Mouse (Mus musculus): ENCODE measurements at regions not wholly inside any gene's neighbourhood (a gene's known extent, or its start where the extent isn't known, plus 50 kb on each side); places are given as distances from the start of the nearest gene placed in this dataset.

DNA sequence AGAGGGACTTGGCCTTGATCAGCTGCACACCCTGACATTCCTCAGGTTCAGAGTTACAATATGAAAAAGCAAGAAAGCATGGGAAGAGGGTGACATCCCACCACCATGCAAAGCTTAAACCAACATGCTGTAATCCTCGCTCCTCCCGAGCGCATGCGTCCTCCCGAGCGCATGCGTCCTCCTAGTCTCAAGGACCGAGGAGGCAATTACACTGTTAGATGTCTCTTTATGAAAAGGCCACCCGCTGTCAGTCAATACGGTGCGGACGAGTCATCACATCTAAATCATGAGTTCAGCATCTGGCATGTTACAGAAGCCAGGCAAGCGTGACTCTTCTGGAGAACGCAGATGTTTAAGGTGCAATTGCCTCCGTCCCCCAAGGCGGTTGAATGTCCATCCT, 117.1 kb upstream of the Pkdcc start:
- DNase-seq, result no peak

GRCm38 (mm10) chr17:83098679-83099413, 116.2 kb upstream of the Pkdcc start:
- no peak for DNase-seq

DNA sequence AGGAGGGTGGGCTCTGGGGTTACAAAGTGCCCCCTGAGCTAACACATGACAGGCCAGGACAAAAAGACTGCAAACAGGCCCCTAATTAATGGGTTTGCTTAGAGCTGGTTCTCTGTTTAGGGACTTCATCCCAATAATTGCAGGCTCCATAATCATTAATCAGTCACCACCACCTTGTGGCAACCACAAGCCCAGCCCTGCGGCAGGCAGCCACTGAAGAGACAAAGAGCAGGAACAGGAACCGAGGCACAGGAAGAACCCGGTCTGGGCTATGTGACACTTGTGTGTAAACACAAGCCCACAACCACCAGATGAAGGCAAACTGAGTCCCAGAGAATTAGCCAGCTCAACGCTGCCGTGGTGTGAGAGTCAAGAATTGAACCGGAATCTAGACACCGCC, 114.1 kb upstream of the Pkdcc start:
- DNase-seq, result no peak

DNA sequence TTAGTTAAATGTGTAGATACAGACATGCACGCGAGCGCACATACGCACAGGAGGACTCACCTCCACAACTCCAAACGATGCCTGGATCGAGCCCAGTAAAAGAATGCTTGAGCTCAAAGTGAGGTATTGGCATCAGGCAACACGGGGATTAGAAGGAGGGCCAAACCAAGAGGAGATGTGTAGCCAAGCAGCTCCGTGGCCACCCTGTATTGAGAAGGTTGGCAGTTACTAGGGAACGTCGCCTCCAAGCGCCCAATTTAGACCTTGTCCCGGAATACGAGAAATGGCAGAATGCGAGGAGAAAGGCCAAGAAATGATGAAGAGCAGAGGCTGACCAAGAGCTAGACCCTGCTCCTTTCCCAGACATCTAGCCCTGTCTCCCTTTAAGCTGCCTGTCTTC, 113.3 kb upstream of the Pkdcc start:
- DNase-seq, result no peak

DNA sequence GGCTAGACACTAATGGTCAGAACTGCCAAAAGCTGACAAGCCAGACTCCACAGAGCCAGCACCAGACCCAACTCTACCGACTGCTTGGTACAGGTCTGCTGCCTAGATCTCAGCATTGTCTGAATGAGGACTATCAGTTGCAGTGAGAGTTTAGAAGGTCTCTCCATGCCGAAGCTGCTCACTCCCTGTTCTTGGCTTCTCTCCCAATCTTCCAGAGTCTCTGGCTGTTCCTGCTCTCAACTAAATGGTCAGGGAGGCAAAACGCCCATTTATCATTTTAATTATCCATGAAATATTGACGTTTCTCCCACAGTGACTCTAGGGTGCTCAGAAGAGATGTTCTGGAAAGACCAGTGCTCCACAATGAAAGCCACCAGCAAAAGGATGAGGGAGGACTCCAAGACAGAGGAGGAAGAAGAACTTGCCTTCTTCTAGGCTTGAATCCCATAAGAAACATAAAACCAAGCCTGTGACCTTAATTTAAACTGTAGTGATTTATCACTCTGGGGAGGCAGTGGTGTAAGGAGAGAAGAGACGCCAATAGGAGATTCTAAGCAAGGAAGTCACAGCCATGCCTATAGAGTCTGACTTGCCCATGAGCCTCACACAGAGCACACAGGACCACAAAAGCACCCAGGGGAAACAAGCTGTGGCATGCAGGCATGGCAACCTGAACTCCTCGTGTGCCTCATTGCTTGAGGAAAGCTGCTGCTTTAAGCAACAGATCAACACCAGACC, 112.2 kb upstream of the Pkdcc start:
- no peak for DNase-seq

GRCm38 (mm10) chr17:83108151-83108550, 106.9 kb upstream of the Pkdcc start:
- DNase-seq, result no peak

- no peak for DNase-seq
Observed at GRCm38 (mm10) chr17:83109792-83110440, 105.2 kb upstream of the Pkdcc start.

DNA sequence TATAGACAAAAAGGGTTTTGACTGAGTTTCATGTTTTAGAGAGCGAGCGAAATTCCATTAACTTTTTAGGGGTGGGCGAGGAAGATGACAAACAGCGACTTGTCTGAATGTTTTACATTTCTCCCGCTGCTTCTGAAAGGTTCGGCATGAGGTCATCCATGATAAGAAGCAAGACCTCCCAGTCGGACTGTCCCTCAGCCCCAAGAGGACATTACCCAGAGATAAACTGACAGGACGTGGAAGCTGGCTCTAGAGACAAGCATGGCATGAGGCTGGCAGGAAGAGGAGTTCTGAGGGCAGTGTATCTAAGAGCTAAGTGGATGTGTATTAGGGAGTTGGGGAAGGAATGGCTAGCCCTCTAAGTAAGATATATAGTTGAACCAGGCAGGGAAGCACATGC, 104.5 kb upstream of the Pkdcc start:
- DNase-seq, result no peak

- no peak for DNase-seq
Observed at GRCm38 (mm10) chr17:83115146-83115545, 99.9 kb upstream of the Pkdcc start.

GRCm38 (mm10) chr17:83115832-83116480, 99.1 kb upstream of the Pkdcc start:
- no peak for DNase-seq

- no peak for DNase-seq
Observed at GRCm38 (mm10) chr17:83120665-83121232, 94.3 kb upstream of the Pkdcc start.

DNA sequence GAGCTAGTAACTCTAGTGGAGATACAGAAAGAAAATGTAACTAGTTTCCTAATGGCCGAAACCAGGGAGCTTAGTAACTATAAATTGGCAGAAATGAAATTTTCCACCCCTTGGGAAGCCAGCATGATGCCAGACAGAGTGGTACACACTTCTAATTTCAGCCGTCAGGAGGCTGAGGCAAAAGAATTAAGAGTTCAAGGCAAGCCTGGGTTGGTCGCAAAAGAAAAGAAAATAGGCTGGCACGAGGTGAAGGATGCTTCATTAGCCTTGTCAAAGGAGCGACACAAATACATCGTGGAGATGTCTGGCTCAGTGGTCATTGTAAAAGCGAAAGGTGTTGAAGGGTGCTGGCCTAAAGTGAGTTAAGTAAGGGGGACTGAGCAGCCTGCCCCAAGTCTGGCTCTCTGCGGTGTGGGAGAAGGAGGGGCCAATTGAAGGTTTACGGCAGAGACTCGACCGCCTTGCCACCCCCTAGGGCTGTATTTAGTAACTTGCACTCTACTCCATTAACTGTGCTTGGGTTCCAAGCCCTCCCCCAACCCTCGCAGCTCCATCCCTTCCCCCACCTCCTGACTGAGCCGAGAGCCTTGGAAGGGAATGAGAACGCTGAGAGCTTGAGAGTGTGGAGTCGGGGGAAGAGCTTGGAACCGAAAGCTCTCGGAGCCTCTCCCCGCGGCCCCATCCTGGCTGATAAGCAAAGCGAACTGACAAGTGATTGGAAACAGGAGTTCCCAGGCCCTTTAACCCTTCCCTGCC, 92.4 kb upstream of the Pkdcc start:
- DNase-seq, result peak; percentile 3

GRCm38 (mm10) chr17:83125057-83125456, 90.0 kb upstream of the Pkdcc start:
- DNase-seq, result no peak

GRCm38 (mm10) chr17:83127842-83128241, 87.2 kb upstream of the Pkdcc start:
- no peak for DNase-seq

- no peak for DNase-seq
Observed at GRCm38 (mm10) chr17:83128843-83129544, 86.1 kb upstream of the Pkdcc start.

- DNase-seq, result no peak
Observed at GRCm38 (mm10) chr17:83129658-83130057, 85.4 kb upstream of the Pkdcc start.

GRCm38 (mm10) chr17:83133201-83133600, 81.9 kb upstream of the Pkdcc start:
- no peak for DNase-seq

- DNase-seq, result no peak
Observed at GRCm38 (mm10) chr17:83135441-83136120, 79.5 kb upstream of the Pkdcc start.

GRCm38 (mm10) chr17:83136267-83136666, 78.8 kb upstream of the Pkdcc start:
- DNase-seq, result no peak

DNA sequence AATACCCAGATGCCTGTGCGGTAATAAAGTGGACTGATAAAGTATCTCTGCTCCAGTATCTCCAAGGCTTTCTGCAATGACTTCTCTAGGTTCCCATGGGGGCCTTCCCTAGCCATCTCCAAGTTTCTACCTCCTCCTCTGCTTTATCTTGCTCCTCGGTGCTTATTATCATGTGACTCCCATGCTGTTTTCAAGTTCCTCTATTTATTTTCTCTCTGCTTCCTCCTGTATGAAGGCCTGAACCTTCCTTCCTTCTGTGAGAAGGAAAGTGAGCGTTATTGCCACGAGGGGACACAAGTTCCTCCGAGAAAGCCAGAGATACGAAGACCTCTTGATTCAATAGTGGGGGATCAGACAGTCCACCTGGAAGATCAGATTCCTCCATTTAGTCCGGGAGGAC, 77.4 kb upstream of the Pkdcc start:
- no peak for DNase-seq

Data from thymus, postnatal 25 days (tissue).